Mouse (Mus musculus) right cerebral cortex, postnatal 10 days (tissue): Measurements from ENCODE around the gene Armh2.
A peak's percentile ranks its signal among the peaks of the same experiment; 100 is the strongest.

Experiments used
- DNase-seq, 2 experiments: peaks; one replicate each; pipeline ENCODE4 v3.0.0; 2021; ENCODE audit warnings: low spot score in 2 of 2

The Armh2 gene

DNA sequence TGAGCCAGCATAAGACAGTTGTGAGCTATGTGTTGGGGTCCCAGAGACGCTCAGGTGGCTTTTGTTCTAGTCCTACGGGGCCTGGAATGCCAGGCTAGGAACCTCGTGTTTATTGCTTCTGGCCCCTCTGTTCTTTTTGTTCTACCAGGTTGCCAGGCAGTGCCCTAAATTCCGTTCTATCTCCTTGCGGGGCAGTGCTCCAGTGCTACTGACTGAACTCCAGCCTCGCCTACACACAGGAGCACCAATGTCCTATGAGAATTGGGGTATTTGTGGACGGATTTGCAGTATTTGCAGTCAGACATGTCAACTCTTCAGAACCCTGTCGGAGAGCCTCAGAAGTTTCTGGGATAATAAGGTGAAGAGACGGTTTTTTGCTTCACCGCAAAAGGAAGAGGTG, at the start of gene Armh2:
Armh2 (plus strand) TSS at position 205 of the 400 bp plus-strand sequence.
- DNase-seq = no peak

DNA sequence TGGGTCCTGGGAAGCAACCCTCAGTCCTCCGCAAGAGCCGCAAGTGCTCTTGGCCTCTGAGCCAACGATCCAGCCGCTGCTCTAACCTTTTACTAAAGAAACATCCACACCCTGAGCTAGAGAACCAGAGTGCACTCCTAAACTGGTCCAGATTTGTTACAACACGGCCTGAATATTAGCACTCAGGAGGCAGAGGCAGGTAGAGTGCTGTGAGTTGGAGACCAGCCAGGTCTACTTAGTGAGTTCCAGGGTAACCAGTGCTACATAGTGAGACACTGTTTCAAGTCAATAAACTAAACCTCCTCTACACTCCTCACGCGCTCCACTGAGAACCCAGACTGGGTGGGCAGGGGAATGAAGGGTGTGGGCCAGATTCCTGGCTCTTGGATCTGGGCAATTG, 47.7 kb upstream of the Armh2 start:
- no peak for DNase-seq

DNA sequence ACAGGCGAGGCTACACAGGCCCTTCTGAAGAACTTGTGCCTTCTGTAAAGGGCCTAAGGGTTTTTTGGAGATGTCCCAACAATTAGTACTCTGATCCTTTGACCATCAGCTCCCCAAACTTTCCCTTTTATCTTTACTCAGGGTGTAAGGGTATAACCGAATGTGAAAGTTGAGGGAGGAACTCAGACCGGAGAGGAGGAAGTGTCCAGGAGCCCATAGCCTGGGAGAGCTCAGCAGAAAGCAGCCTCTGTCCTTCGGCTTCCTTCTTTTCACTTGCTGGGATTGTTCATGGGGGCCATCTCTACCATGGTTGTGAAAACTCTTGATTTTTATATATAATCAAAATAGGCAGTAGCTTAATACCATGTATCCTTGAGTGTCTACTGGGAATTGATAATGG, 42.3 kb upstream of the Armh2 start:
- no peak for DNase-seq

DNA sequence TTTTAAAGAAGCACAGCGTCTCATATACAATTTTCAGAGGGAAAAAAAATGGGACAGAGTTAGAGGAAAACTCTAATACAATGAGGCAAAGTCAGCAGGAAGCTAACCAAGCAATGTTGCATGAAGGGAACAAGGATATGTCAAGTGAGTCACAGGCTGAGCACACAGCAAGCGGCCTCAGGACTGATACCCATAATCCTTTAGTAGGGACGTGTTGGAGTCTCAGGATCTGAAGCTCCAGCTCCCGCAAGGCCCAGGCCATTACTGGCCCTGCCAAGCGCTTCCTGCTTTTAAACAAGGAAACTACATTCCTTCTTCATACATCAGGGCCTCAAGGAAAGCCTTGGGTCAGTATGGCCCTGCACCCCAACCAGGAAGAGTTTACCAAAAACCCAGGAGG, 38.9 kb upstream of the Armh2 start:
- no peak for DNase-seq

DNA sequence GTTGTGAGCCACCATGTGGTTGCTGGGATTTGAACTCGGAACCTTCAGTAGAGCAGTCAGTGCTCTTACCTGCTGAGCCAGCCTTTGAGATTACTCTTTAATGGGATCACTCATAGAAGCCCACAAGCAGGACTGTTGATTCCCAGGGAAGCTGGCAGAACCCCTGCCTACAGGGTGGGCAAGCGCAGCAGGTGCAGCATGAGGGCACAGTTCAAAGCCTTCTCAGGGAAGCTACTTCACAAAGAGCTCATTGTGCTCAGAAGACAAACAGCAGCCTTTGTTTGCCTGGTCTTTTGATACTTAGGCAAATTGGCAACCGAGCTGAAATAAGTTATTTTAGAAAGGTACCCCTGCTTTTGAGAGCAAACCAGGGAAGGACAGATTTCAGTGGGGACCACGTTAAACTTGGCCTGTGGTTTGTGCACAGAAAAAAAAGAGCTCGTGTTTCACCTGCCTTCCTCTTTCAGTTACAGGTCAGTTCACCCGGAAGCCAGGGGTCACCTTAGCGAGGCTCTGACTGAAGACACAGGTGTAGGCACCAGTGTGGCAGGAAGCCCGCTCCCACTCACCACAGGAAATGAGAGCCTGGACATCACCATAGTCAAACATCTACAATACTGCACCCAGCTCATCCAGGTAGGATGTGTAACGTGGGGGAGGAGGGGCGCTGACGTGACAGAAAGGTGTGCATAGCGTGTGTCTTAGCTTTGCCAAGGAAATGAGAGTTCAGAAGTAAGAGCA, 31.2 kb upstream of the Armh2 start:
- no peak for DNase-seq

DNA sequence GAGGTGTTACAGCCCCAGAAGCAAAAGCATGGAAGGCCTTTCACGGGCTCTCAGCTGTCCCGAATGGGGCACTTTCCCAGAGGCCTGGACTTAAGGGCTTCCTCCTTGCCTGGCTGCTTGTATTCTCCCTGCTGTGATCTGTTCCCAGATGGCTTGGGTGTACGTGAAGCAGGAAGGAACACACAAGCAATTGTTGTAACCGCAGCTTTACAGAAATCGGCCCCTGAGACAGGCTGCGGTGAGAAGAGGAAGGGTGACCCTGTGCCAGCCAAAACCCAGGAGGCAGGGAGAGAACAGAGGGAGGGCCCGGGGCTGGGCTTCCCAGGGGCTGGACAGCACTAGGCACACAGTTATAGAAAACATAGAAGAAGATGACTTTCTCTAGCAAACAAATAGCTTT, 30.1 kb upstream of the Armh2 start:
- no peak for DNase-seq

DNA sequence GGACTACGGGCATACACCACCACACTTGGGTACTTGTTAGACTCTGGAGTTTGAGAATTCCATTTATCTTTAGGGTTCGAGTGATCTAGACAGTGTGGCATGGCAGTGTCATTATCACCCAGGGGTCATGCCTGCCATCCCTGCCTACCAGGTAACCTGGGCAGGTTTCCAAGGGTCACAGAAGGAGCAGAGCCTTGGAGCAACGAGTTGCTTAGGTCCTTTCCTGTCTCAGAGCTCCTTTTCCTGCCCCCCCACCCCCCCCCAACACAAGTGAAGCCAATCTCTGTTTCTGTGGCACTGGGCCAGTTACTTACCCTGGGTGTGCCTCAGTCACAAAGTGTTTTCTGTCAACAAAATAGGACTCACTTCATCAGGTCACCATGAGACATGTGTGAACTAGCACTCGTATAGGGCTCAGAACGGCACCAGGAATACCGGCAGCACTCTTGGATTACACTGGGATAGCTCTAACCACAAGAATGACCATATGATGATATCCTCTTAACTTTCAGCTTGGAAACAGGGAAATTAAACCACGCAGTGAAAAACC, 28.4 kb upstream of the Armh2 start:
- no peak for DNase-seq

DNA sequence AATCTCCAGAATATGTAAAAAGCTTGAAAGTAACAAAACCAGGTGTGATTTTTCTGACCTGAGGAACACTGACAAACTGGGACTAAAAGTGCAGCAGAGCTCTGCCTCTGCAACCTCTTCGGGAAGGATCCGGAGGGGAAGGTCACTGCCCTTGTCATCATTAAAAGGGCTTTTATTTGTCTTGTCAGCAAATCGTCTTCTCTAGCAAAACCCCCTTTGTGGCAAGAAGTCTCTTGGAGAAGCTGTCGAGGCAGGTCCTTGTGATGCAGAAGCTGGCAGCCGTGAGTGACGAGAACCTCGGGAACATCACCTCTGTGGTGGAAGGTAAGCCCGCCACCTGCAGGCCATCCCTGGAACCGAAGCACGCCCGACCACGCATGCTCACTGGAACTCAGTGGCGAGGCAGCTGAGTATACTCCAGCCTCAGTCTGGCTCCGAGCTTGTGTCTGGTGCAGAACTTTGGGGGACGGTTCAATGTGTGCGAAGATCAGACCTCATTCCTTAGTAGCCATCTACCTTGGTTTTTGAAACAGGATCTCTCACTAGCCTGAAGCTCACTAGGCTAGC, 27.5 kb upstream of the Armh2 start:
- DNase-seq = peak; percentile 90 to 92

DNA sequence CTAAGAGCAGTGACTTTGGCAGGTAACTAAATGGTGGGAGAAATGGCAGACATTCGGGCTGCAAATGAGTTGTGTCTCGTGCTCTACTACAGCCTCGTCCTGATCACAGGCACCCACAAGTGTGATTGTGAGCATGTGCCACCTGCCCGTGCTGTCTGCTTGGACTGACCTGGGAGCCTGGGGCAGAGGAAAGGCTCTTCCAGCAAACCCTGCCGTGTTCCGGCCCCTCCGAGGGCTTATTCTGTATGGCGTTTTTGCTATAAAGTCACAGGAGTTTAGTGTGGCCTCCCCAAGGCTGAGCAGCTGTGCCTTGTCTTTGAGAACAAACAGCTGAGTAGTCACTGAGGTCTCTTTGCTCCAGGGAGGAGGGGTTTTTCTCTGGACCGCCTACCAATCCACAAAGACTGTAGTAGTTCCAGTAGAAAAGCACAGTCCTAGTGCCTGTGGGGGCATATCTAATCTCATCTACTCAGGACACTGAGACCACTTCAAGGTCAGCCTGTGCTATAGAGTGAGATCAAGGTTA, 26.6 kb upstream of the Armh2 start:
- DNase-seq = no peak

DNA sequence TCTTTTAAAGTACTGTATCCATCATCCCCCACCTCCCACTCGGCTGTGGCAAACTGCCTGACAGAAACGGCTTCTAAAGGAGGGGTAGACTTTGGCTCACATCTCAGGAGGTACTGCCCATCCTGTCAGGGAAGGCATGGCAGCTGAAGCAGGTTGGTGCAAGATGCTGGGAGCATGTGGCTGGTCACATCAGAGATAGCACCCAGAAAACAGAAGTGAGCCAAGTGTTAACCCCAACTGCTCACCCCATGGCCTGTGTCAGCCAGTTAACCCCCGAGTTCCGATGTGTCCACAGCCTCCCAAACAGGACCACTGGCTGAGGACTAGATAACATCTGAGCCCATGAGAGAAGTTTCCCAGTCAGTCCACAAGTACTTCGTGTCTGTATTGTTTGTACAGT, 25.4 kb upstream of the Armh2 start:
- no peak for DNase-seq

DNA sequence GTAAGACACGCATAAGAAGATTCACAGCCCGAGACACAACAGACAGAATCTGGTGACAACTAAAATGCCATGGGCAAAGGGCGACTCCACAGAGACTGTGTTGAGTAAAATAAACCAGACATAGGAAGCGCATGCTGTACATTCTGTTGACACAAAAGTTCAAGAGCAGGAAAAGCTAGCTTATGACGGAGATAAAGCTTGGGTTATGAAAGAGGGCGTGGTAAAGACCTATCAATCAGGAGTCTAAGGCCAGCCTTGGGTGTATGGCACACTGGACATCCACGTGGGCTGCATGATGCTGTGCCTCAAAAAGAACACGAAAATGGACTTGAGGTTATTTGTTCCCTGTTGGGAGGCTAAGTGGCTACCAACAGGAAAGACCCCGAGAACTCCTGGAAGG, 24.6 kb upstream of the Armh2 start:
- DNase-seq = no peak

DNA sequence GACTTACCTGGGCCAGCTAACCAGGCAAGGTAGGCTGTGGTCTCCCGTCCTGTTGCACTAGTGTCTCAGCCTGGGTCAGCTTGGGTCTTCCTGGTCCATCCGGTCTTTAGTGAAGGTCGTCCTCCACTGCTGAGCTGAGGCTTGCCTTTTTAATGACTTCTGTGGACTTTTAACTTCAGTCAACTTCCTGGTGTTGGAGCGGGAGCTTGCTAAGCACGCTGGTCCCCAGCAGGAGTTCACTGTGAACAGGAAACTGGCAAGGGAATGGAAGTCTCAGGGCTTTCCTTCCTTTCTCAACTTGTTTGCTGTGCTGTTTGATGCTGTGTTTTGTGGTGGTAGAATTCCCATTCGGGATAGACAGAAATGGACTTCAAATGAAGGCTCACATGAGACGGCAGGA, 23.4 kb upstream of the Armh2 start:
- DNase-seq = no peak

DNA sequence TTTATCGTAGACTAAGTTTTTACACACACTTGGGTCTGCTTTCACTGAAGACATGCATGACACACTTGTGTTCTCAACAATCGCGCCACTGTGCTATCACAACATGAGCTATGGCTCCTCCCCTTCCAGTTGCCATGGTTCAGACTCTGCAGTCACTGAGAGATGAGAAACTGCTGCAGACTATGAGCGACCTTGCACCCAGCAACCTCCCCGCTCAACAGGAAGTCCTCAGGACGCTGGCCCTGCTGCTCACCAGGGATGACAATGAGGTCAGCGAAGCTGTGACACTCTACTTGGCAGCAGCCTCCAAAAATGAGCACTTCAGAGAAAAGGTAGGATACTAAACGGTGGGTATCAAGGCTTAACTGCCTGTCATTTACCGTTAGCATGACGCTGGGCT, 19.5 kb upstream of the Armh2 start:
- no peak for DNase-seq

DNA sequence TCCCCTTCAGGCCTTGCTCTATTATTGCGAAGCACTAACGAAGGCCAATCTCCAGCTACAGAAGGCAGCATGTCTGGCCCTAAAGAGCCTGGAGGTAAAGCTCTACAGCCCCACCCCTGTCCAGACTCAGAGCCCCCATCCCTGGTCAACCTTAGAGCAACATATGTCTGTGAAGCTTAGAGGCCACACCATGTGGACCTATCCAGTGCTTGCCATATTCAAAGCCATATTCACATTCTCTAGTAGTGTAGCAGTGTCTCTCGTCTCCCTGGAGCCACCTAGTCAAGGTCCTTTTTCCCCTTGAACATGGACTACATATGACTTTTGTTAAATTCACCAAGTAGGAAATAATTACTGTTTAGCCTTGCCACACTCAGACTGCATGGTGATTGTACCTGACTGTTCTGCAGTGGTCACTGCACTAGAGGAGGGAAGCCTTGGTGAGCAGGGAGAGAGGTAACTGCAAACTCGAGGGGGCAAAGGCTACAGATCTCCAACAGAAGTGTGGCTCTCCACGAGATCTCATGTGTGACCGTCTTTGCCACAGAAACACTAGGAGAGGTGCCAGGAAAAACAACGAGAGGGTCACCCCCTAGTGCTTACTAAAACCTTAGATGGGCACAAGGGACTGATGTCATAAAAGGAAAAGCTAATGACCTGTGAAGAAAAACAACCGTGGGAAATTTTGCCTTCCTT, 17.2 kb upstream of the Armh2 start:
- no peak for DNase-seq

DNA sequence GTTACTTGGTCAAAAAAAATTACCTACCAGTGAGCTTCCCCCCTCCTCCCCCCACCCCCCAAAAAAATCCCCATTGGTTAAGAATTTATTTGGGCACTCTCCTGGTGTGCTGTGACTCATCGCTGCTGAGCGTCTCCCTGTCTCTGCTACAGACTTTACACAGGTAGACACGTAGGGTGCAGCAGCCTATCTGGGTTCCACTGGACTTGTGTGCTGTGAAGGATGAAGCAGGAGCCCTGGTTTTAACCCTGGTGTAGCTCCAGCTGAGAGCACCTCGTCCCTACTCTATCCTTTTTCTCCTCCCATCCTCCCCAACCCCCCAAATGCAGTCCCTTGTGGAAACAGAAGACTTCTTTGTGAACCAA, 16.7 kb upstream of the Armh2 start:
- DNase-seq = no peak

DNA sequence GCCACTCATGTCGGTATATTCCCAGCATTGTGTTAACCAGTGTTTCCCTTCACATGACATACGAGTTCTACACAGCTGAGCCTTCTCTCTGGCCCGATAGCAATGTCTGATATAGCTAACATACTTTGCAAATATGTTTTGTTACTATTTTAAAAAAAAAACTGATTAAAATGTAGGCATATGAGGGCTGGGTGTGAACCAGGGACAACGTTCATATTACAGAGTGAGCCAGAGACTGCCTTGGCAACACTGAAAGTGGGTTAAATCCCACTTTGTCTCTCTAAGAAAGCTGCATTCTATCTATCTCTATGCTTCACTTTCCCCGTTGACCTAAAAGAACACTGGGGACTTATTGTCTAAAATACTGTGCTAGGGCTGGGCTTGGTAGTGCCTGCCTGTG, 11.9 kb upstream of the Armh2 start:
- DNase-seq = no peak

DNA sequence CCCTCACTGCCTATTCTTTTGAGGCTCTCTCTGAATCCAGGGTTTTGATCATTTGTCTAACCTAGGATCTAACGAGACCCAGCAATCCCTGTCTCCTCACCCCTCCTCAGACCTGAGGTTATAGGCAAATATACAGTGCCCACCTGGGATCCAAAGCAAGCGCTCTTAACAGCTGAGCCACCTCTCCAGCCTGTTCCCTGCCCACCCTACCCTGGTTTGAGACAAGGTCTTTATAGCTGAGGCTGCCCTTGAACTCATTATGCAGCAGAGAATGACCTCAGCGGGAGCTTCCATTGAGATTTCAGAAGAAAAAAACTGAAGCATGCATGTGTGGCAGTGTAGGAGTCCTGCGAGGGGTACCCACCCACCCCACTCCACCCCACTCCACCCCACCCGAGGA, 6.5 kb upstream of the Armh2 start:
- no peak for DNase-seq

DNA sequence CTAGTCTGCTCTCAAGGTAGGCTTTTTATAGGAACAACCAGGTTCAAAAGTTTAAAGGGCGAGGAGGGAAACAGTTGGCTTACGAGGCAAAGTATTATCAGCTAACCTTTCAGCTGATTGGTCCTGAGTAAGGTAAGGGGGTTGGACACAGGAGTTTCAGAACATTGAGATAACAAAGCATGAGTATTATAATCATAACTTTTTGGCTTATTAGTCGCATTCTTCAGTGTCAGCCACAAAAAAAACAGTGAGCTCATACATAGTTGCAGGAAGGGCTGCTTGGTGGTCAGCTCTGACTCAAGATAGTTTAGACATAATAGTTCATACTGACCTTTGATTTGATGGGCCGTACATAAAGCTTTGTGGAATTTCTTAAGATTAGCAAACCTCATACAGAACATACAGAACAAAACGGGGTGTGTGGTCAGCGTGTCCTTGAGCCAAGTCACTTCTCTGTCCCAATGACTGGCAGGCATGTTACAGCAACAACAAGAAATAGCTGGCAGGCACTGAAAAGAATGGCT, 5.4 kb upstream of the Armh2 start:
- no peak for DNase-seq

DNA sequence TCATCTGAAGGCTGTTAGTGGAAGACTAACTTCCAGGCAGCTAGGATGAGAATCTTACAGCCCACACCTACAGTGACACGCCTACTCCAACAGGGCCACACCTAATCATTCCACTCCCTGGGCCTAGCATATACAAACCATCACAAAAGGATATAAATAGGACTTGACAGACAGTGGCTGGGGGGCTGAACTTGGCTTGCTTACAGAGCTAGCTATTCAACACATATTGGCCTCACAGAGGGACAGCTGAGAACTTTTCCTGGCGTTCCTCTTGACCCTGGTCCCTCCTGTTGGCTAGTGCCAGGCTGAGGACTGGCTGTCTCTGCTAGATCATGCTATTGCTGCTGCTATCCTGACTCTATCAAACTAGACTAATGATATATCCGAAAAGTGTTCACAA, 6.8 kb downstream of the Armh2 start:
- DNase-seq = no peak

DNA sequence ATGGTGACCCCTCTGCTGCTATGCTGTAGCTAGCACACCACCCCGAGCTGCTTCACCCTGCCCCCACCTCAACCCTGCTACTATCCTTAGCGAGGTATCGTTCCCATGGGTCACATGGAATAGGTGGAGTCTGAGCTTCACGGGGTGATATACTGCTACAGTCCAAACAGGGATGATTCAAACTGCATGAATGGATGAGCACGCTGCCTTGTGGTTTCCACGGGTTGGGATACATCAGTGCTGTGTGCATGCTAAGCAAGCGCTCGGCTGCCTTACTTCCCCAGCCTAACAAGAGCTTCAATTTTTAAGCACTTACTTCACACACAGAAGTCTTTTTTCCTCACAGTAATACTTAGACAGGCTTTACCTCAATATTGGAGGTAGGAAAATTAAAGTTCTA, 9.8 kb downstream of the Armh2 start:
- DNase-seq = no peak

DNA sequence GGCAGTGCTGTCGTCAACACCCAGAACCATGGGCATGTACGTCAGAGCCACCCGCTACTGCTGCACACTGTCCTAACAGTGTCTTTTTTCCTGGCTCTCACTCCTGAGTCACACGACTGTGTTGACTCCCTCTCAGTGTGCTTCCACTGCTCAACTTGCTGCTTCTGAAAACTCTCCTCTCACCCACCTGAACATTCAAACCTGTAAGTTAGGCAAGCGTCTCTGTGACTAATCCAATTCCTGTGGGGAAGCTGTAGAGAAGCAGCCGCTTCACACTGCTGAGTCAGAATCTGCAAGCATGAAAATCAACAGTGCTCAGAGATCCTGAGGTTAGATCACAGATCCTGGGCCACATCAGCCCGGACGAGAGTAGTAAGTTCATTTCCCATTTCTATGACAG, 10.4 kb downstream of the Armh2 start:
- DNase-seq = no peak

DNA sequence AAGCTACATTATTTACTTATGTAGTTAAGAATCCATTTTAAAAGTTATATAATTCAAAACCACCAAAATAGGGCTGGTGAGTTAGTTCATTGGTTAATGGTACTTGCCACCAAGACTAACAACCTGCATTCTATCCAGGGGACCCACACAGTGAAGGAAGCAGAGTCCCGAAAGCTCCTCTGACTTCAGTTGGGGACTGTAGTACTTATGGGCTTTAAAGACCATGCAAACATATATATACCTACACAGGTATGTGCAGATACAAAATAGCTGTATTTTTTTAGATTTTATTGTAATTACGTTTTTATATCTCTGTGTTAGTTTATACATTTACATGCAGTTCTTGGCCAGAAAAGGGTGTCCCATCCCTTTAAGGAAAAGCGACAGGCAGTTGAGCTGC, 15.7 kb downstream of the Armh2 start:
- no peak for DNase-seq
